Mouse (Mus musculus): ENCODE measurements around the gene Mpdz. TPM values are rescaled to one million over a fixed set of nuclear protein-coding genes. Genes with fewer than 3 reads are reported as not detected.
A peak's percentile ranks its signal among the peaks of the same experiment; 100 is the strongest.

The Mpdz gene
- polyA plus RNA-seq, 1 experiment from 2014 or later: 44.4 TPM

GRCm38 (mm10) chr4:81252334-81252733 is 190.3 kb downstream of the Mpdz start:
- no peak overlapping the region for H3K27ac ChIP-seq
- H3K27me3 ChIP-seq (ENCODE audit: poor library complexity, severe bottlenecking): no peaks in the 10 kb centered on the region
- H3K36me3 ChIP-seq (replicated peaks): no peaks in the 10 kb centered on the region
- H3K9me3 ChIP-seq: no peaks in the 10 kb centered on the region
- no peak overlapping the region for H3K4me3 ChIP-seq
- 93% methylated on average over 1 of the region's 1 CpGs for WGBS
- H3K4me1 ChIP-seq: peaks cover 8% of the 10 kb centered on the region; the same call in 1 of the 2 replicates
- DNase-seq (ENCODE audit: extremely low spot score, low spot score): no peak

GRCm38 (mm10) chr4:81251934-81252333 is 190.7 kb downstream of the Mpdz start:
- Histone ChIP-seq H3K27ac (no peak overlapping the region), H3K27me3 (ENCODE audit: poor library complexity, severe bottlenecking) (no peaks in the 10 kb centered on the region), H3K36me3 (replicated peaks) (no peaks in the 10 kb centered on the region), H3K9me3 (no peaks in the 10 kb centered on the region), H3K4me3 (no peak overlapping the region), H3K4me1 (peaks cover 8% of the 10 kb centered on the region; the same call in 1 of the 2 replicates)
- 17% methylated on average over 5 of the region's 5 CpGs for WGBS
- peak; percentile 58 for DNase-seq (ENCODE audit: extremely low spot score, low spot score)

GRCm38 (mm10) chr4:81249245-81249644 is 193.4 kb downstream of the Mpdz start:
- no peak overlapping the region for H3K27ac ChIP-seq
- peaks cover 8% of the 10 kb centered on the region; the same call in 1 of the 2 replicates for H3K4me1 ChIP-seq
- 73% methylated on average over 2 of the region's 2 CpGs for WGBS
- no peaks in the 10 kb centered on the region for H3K9me3 ChIP-seq
- H3K4me3 ChIP-seq: no peak overlapping the region
- H3K27me3 ChIP-seq (ENCODE audit: poor library complexity, severe bottlenecking): no peaks in the 10 kb centered on the region
- H3K36me3 ChIP-seq (replicated peaks): no peaks in the 10 kb centered on the region
- DNase-seq (ENCODE audit: extremely low spot score, low spot score): no peak

- no peaks in the 10 kb centered on the region for H3K4me1 ChIP-seq
- WGBS: 84% methylated on average over 5 of the region's 5 CpGs
- H3K4me3 ChIP-seq: no peak overlapping the region
- no peak overlapping the region for H3K27ac ChIP-seq
- no peaks in the 10 kb centered on the region for H3K27me3 ChIP-seq (ENCODE audit: poor library complexity, severe bottlenecking)
- no peak for DNase-seq (ENCODE audit: extremely low spot score, low spot score)
- no peaks in the 10 kb centered on the region for H3K9me3 ChIP-seq
- no peaks in the 10 kb centered on the region for H3K36me3 ChIP-seq (replicated peaks)
These were observed 206.4 kb downstream of the Mpdz start for GRCm38 (mm10) chr4:81236227-81236626.

Data from forebrain, embryonic 10.5 days (tissue).